Mouse (Mus musculus): ENCODE data around the gene Mest.

Mest gene

GRCm38 (mm10) chr6:30738464-30739006 is 15.2 kb downstream of the Mest start:
- H3K36me3 ChIP-seq (ENCODE audit: insufficient read depth, low read length) = peaks cover 2% of the 10 kb centered on the region; the same call in 1 of the 2 replicates
- peak overlapping the region; percentile 43 for H3K4me3 ChIP-seq (replicated peaks; ENCODE audit: low read length)
- 0 out of 2 replicates have a peak, but pooled peaks cover 3% of the 10 kb centered on the region for H3K4me1 ChIP-seq (replicated peaks; ENCODE audit: low read depth, low read length)
- TF ChIP-seq NANOG (IDR thresholded peaks at IDR 0.05; ENCODE audit: borderline replicate concordance, low read length) (no peak), CTCF (conservative IDR thresholded peaks at IDR 0.05; ENCODE audit: low read length) (no peak), POU5F1 (IDR thresholded peaks at IDR 0.05; ENCODE audit: borderline replicate concordance, low read length) (no peak)
- no peaks in the 10 kb centered on the region for H3K27me3 ChIP-seq (ENCODE audit: insufficient read depth, low read length)
- peaks cover 77% of the 10 kb centered on the region for H3K9me3 ChIP-seq (ENCODE audit: low read length)

- Histone ChIP-seq H3K4me1 (replicated peaks; ENCODE audit: low read depth, low read length) (0 out of 2 replicates have a peak, but pooled peaks cover 3% of the 10 kb centered on the region), H3K4me3 (replicated peaks; ENCODE audit: low read length) (0 out of 2 replicates have a peak overlapping the region, but pooled peaks have one; percentile 3), H3K36me3 (ENCODE audit: insufficient read depth, low read length) (peaks cover 7% of the 10 kb centered on the region; the same call in 1 of the 2 replicates), H3K27me3 (ENCODE audit: insufficient read depth, low read length) (no peaks in the 10 kb centered on the region), H3K9me3 (ENCODE audit: low read length) (peaks cover 70% of the 10 kb centered on the region)
- TF ChIP-seq POU5F1 (IDR thresholded peaks at IDR 0.05; ENCODE audit: borderline replicate concordance, low read length) (no peak), CTCF (conservative IDR thresholded peaks at IDR 0.05; ENCODE audit: low read length) (no peak), NANOG (IDR thresholded peaks at IDR 0.05; ENCODE audit: borderline replicate concordance, low read length) (no peak)
Observed at GRCm38 (mm10) chr6:30739177-30739747, 15.9 kb downstream of the Mest start.

- Histone ChIP-seq H3K4me1 (replicated peaks; ENCODE audit: low read depth, low read length) (0 out of 2 replicates have a peak, but pooled peaks cover 3% of the 10 kb centered on the region), H3K9me3 (ENCODE audit: low read length) (peaks cover 16% of the 10 kb centered on the region), H3K27me3 (ENCODE audit: insufficient read depth, low read length) (no peaks in the 10 kb centered on the region), H3K4me3 (replicated peaks; ENCODE audit: low read length) (no peak overlapping the region), H3K36me3 (ENCODE audit: insufficient read depth, low read length) (peaks cover 33% of the 10 kb centered on the region)
- no peak for TF ChIP-seq NANOG (IDR thresholded peaks at IDR 0.05; ENCODE audit: borderline replicate concordance, low read length)
- no peak for TF ChIP-seq CTCF (conservative IDR thresholded peaks at IDR 0.05; ENCODE audit: low read length)
- no peak for TF ChIP-seq POU5F1 (IDR thresholded peaks at IDR 0.05; ENCODE audit: borderline replicate concordance, low read length)
Observed at GRCm38 (mm10) chr6:30744846-30745245, 21.5 kb downstream of the Mest start.

- no peak overlapping the region for H3K4me3 ChIP-seq (replicated peaks; ENCODE audit: low read length)
- TF ChIP-seq CTCF (conservative IDR thresholded peaks at IDR 0.05; ENCODE audit: low read length) = no peak
- no peak for TF ChIP-seq POU5F1 (IDR thresholded peaks at IDR 0.05; ENCODE audit: borderline replicate concordance, low read length)
- no peak for TF ChIP-seq NANOG (IDR thresholded peaks at IDR 0.05; ENCODE audit: borderline replicate concordance, low read length)
- H3K36me3 ChIP-seq (ENCODE audit: insufficient read depth, low read length) = peaks cover 32% of the 10 kb centered on the region
- peaks cover 10% of the 10 kb centered on the region for H3K9me3 ChIP-seq (ENCODE audit: low read length)
- H3K4me1 ChIP-seq (replicated peaks; ENCODE audit: low read depth, low read length) = 0 out of 2 replicates have a peak, but pooled peaks cover 3% of the 10 kb centered on the region
- no peaks in the 10 kb centered on the region for H3K27me3 ChIP-seq (ENCODE audit: insufficient read depth, low read length)
Observed at GRCm38 (mm10) chr6:30745591-30745990, 22.2 kb downstream of the Mest start.

GRCm38 (mm10) chr6:30747631-30748357 is 24.4 kb downstream of the Mest start:
- Histone ChIP-seq H3K36me3 (ENCODE audit: insufficient read depth, low read length) (peaks cover 32% of the 10 kb centered on the region), H3K9me3 (ENCODE audit: low read length) (no peaks in the 10 kb centered on the region), H3K27me3 (ENCODE audit: insufficient read depth, low read length) (no peaks in the 10 kb centered on the region), H3K4me1 (replicated peaks; ENCODE audit: low read depth, low read length) (no peaks in the 10 kb centered on the region), H3K4me3 (replicated peaks; ENCODE audit: low read length) (no peak overlapping the region)
- no peak for TF ChIP-seq CTCF (conservative IDR thresholded peaks at IDR 0.05; ENCODE audit: low read length)
- TF ChIP-seq POU5F1 (IDR thresholded peaks at IDR 0.05; ENCODE audit: borderline replicate concordance, low read length) = no peak
- TF ChIP-seq NANOG (IDR thresholded peaks at IDR 0.05; ENCODE audit: borderline replicate concordance, low read length) = no peak

GRCm38 (mm10) chr6:30748358-30748910 is 25.1 kb downstream of the Mest start:
- H3K27me3 ChIP-seq (ENCODE audit: insufficient read depth, low read length) = no peaks in the 10 kb centered on the region
- no peak overlapping the region for H3K4me3 ChIP-seq (replicated peaks; ENCODE audit: low read length)
- TF ChIP-seq POU5F1 (IDR thresholded peaks at IDR 0.05; ENCODE audit: borderline replicate concordance, low read length) (no peak), CTCF (conservative IDR thresholded peaks at IDR 0.05; ENCODE audit: low read length) (no peak), NANOG (IDR thresholded peaks at IDR 0.05; ENCODE audit: borderline replicate concordance, low read length) (no peak)
- no peaks in the 10 kb centered on the region for H3K9me3 ChIP-seq (ENCODE audit: low read length)
- no peaks in the 10 kb centered on the region for H3K4me1 ChIP-seq (replicated peaks; ENCODE audit: low read depth, low read length)
- peaks cover 32% of the 10 kb centered on the region for H3K36me3 ChIP-seq (ENCODE audit: insufficient read depth, low read length)

GRCm38 (mm10) chr6:30749042-30749689 is 25.8 kb downstream of the Mest start:
- TF ChIP-seq NANOG (IDR thresholded peaks at IDR 0.05; ENCODE audit: borderline replicate concordance, low read length) (no peak), POU5F1 (IDR thresholded peaks at IDR 0.05; ENCODE audit: borderline replicate concordance, low read length) (no peak), CTCF (conservative IDR thresholded peaks at IDR 0.05; ENCODE audit: low read length) (no peak)
- H3K4me1 ChIP-seq (replicated peaks; ENCODE audit: low read depth, low read length) = no peaks in the 10 kb centered on the region

GRCm38 (mm10) chr6:30749892-30750291 is 26.5 kb downstream of the Mest start:
- H3K4me1 ChIP-seq (replicated peaks; ENCODE audit: low read depth, low read length) = no peaks in the 10 kb centered on the region
- H3K36me3 ChIP-seq (ENCODE audit: insufficient read depth, low read length) = peaks cover 27% of the 10 kb centered on the region
- no peaks in the 10 kb centered on the region for H3K9me3 ChIP-seq (ENCODE audit: low read length)
- no peak for TF ChIP-seq NANOG (IDR thresholded peaks at IDR 0.05; ENCODE audit: borderline replicate concordance, low read length)
- TF ChIP-seq CTCF (conservative IDR thresholded peaks at IDR 0.05; ENCODE audit: low read length) = no peak
- TF ChIP-seq POU5F1 (IDR thresholded peaks at IDR 0.05; ENCODE audit: borderline replicate concordance, low read length) = no peak
- no peak overlapping the region for H3K4me3 ChIP-seq (replicated peaks; ENCODE audit: low read length)
- H3K27me3 ChIP-seq (ENCODE audit: insufficient read depth, low read length) = no peaks in the 10 kb centered on the region

More at GRCm38 (mm10) chr6:30749042-30749689, 25.8 kb downstream of the Mest start:
- H3K9me3 ChIP-seq (ENCODE audit: low read length) = no peaks in the 10 kb centered on the region
- H3K4me3 ChIP-seq (replicated peaks; ENCODE audit: low read length) = no peak overlapping the region
- H3K36me3 ChIP-seq (ENCODE audit: insufficient read depth, low read length) = peaks cover 27% of the 10 kb centered on the region
- H3K27me3 ChIP-seq (ENCODE audit: insufficient read depth, low read length) = no peaks in the 10 kb centered on the region
